Mouse (Mus musculus) ES-E14 (cell line): ENCODE measurements at regions not wholly inside any gene's neighbourhood (a gene's known extent, or its start where the extent isn't known, plus 50 kb on each side); places are given as distances from the start of the nearest gene placed in this dataset.
A peak's percentile ranks its signal among the peaks of the same experiment; 100 is the strongest.
"Not testable (repeated sequence)": the region's sequence is repeated elsewhere in the genome, so short reads cannot be mapped to it uniquely, and the experiment has no call there.

ENCODE experiments used
- DNase-seq: peaks from one replicate; pipeline ENCODE4 v3.0.0-alpha.2; 2013; ENCODE audit warnings: low read depth, low spot score
- H3K27ac ChIP-seq: 2 replicates; pipeline ENCODE4 v1.5.1; 2012; ENCODE audit warnings: low read depth, mild to moderate bottlenecking, low read length, moderate library complexity, mixed read lengths; ENCODE audit not compliant: poor library complexity, insufficient read depth, severe bottlenecking
- H3K36me3 ChIP-seq: 2 replicates; pipeline ENCODE4 v1.6.1; 2012; ENCODE audit warnings: mild to moderate bottlenecking, low read length, moderate library complexity, mixed read lengths; ENCODE audit not compliant: control insufficient read depth, poor library complexity, insufficient read depth, severe bottlenecking
- H3K4me1 ChIP-seq, 2 experiments: fragments of 150-350 bp in 1 of 2; sonication (generic) in 1 of 2; 2 replicates each; pipeline ENCODE4 v1.6.1; 2012; ENCODE audit warnings: low read length in 2 of 2, mild to moderate bottlenecking in 1 of 2, mixed read lengths in 1 of 2; ENCODE audit not compliant: control insufficient read depth in 2 of 2, insufficient read depth in 2 of 2, poor library complexity in 1 of 2
- H3K4me3 ChIP-seq, 2 experiments: fragments of 150-350 bp in 1 of 2; sonication (generic) in 1 of 2; 2 replicates each; pipeline ENCODE4 v1.5.1; 2012; ENCODE audit warnings: low read length in 2 of 2, low read depth in 1 of 2, mild to moderate bottlenecking in 1 of 2, mixed read lengths in 1 of 2; ENCODE audit not compliant: insufficient read depth in 1 of 2, poor library complexity in 1 of 2, severe bottlenecking in 1 of 2
- H3K9ac ChIP-seq: 2 replicates; pipeline ENCODE4 v1.6.1; 2012; ENCODE audit warnings: low read depth, mild to moderate bottlenecking, low read length, mixed read lengths; ENCODE audit not compliant: poor library complexity, insufficient read depth, severe bottlenecking
- H3K9me3 ChIP-seq: fragments of 150-350 bp; sonication (generic); 2 replicates; pipeline ENCODE4 v1.6.1; 2012; ENCODE audit warnings: low read depth, mild to moderate bottlenecking, low read length; ENCODE audit not compliant: control insufficient read depth, insufficient read depth
- CHD2 ChIP-seq: IDR thresholded peaks from 2 replicates; pipeline ENCODE4 v1.6.1; 2014; ENCODE audit warnings: mild to moderate bottlenecking, low read depth, low read length, inconsistent platforms
- HCFC1 ChIP-seq: IDR thresholded peaks from 2 replicates; pipeline ENCODE4 v1.6.1; 2012; ENCODE audit warnings: low read length, inconsistent platforms, borderline replicate concordance; ENCODE audit not compliant: insufficient read depth
- MAFK ChIP-seq: IDR thresholded peaks from 2 replicates; pipeline ENCODE4 v1.6.1; 2014; ENCODE audit warnings: mild to moderate bottlenecking, low read depth, low read length, inconsistent platforms; ENCODE audit not compliant: insufficient read depth
- ZC3H11A ChIP-seq: IDR thresholded peaks from 2 replicates; pipeline ENCODE4 v1.6.1; 2012; ENCODE audit warnings: low read depth, mild to moderate bottlenecking, inconsistent platforms, low read length, borderline replicate concordance
- ZNF384 ChIP-seq: IDR thresholded peaks from 2 replicates; pipeline ENCODE4 v1.6.1; 2012; ENCODE audit warnings: low read depth, low read length, inconsistent platforms
- in situ Hi-C, 2 experiments: fragments of 600-800 bp; cut with MboI; formaldehyde crosslinking; loops; one replicate each; pipeline ENCODE4 v1.15.1; 2025; ENCODE audit warnings: low sequenced_read_pairs in 2 of 2, inconsistent platforms in 1 of 2; ENCODE audit not compliant: unreplicated experiment in 2 of 2

DNA sequence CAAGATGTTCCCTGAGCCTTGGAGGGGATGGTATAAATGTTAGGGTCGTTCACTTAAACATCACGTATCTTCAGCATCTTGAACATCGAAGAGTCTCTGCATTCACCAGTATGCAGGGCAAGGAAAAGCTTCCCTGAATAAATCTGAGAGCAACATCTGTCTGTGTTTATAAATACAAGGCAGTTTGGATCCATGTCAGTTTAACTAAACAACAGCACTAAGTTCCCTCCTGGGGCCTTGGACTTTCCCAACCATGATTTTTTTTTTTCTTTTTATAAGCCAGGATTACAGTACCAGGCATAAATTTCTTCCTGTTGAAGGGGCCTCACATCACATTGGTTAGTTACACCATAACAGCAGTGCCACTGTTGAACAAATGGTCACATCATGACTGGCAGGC lies 88.2 kb upstream of the Egfr start:
- Histone ChIP-seq H3K9me3 (no peaks in the 10 kb centered on the region), H3K36me3 (no peaks in the 10 kb centered on the region), H3K4me1 (no peaks in the 10 kb centered on the region), H3K27ac (no peak overlapping the region), H3K9ac (no peak overlapping the region), H3K4me3 (no peak overlapping the region)
- no peak for TF ChIP-seq ZNF384
- TF ChIP-seq ZC3H11A = no peak
- no peak for TF ChIP-seq HCFC1
- no peak for TF ChIP-seq CHD2
- no peak for TF ChIP-seq MAFK
- in situ Hi-C loops = no loop called here
- no peak for DNase-seq

DNA sequence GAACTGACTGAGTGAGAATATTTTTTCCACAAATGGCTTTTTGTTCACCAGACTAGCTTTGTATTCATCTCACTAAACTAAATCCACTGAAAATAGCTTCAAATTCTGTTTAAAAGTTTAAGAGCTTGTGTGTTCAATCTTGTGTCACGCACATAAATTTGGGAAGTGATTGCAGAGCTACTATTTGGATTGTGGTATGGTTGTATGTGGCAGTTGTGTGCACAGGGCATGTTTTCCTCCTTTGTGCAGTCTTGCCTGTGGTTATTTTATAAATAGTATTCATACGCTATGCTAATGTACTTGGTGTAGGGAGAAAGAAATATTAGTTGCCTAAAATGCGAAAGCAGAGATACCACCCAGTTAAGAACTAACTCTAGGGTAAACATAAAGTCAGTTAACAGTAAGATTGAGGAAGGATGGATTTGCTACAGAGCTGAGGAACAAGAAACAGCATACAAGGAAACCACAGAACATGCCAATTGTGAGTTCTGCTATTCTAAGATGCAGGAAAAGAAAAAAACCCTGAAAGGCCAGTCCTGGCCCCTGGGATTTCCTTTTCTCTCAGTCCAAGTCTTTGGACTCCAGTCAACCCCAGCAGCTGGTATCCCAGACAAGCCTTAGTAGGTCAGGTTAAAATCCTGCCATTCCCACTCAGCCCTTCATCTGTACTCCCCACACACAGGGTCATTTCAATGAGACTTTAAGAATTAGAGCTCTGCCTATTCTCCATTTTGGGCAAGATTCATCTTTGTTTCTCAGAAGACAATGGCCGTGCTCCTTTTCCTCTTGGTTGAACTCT lies 82.4 kb upstream of the Egfr start:
- TF ChIP-seq HCFC1 = no peak
- TF ChIP-seq MAFK = no peak
- TF ChIP-seq ZNF384 = no peak
- TF ChIP-seq ZC3H11A = no peak
- TF ChIP-seq CHD2 = no peak
- Histone ChIP-seq H3K4me3 (no peak overlapping the region), H3K9ac (no peak overlapping the region), H3K36me3 (no peaks in the 10 kb centered on the region), H3K9me3 (no peaks in the 10 kb centered on the region), H3K4me1 (no peaks in the 10 kb centered on the region), H3K27ac (no peak overlapping the region)
- in situ Hi-C loops = no loop called here
- DNase-seq = no peak

DNA sequence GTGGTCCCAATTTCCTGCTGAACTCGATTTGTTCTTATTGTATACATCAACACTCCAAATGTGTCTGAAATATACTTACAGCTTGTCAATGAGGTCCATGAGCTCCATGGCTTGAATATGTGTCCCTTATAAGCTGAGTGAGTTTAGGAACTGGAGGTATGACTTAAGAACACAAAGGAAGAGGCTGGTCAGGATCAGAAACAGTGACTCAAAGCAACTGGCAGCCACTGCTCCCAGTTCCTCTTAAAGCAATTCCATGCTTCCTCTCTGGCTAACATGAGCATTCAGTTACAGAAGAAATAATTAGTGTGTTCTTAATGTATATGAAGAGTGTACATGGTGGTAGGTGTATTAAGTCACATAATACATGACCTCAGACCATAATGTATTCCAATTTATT lies 81.7 kb upstream of the Egfr start:
- DNase-seq = no peak
- H3K4me3 ChIP-seq = no peak overlapping the region
- H3K9ac ChIP-seq = no peak overlapping the region
- in situ Hi-C loops = no loop called here
- no peak overlapping the region for H3K27ac ChIP-seq
- H3K4me1 ChIP-seq = no peaks in the 10 kb centered on the region
- H3K9me3 ChIP-seq = no peaks in the 10 kb centered on the region
- H3K36me3 ChIP-seq = no peaks in the 10 kb centered on the region
- no peak for TF ChIP-seq HCFC1
- TF ChIP-seq MAFK = no peak
- TF ChIP-seq ZC3H11A = no peak
- no peak for TF ChIP-seq CHD2
- TF ChIP-seq ZNF384 = no peak

DNA sequence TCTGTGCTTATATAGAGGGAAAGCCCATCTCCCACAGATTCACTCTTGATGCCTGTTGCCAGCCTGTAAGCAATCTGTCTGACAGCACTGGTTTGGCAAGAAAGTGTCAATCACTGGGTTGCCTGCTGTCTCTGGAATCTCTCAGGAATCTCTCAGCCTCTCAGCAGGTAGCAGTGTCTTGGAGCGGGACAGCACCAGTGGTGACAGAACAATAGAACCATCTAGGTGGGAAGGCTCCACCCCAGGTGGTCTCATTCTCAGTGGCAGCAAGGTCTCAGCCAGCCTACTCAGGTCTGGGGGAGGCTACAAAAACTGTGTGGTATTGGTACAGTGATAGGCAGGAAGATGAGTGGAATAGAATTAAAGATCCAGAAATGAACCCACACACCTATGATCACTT lies 76.1 kb upstream of the Egfr start:
- H3K9me3 ChIP-seq, H3K27ac ChIP-seq, H3K36me3 ChIP-seq, H3K4me3 ChIP-seq, H3K9ac ChIP-seq, H3K4me1 ChIP-seq, in situ Hi-C loops: not testable (repeated sequence)
- peak; percentile 45 for DNase-seq

DNA sequence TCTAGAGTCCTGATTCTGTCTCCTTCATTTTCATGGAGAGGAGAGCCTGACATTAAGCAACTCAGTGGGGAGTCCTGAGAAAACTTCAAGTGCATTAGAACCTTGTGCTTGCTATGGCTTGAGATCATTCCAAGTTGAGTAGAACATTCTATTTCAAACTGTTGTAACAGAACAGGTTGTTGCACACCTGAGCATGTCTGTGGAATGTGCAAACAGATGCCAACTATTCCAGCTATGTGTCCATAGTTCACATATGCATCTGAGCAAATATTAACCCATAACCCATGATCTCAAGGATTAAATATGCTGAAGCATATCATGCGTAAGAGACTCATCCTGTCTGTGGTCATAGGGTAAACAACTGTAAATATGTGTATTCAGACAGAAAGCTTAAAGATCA lies 68.5 kb upstream of the Egfr start:
- Histone ChIP-seq H3K9ac (no peak overlapping the region), H3K27ac (no peak overlapping the region), H3K4me3 (no peak overlapping the region), H3K36me3 (no peaks in the 10 kb centered on the region), H3K9me3 (no peaks in the 10 kb centered on the region), H3K4me1 (no peaks in the 10 kb centered on the region)
- DNase-seq = no peak
- TF ChIP-seq ZNF384 (no peak), HCFC1 (no peak), CHD2 (no peak), MAFK (no peak), ZC3H11A (no peak)
- in situ Hi-C loops = no loop called here
